9 mouse cellular contexts compared by ENCODE assay signal in genomic region chr8:103019121-103019520, GRCm38 (mm10).
DNase-seq lines count a peak whose midpoint lies in the region; TF ChIP-seq lines count a peak whose summit lies in the region.
"Had no signal": no experiment of that assay in that cellular context is flagged by ENCODE, and none has a peak within 500 bp of the region (broad histone marks: within the 10 kb centered on the region; RNA-seq: fewer than 3 reads in every experiment).

No protein-coding gene starts in this region.

- no peak for TF ChIP-seq CTCF in cerebellum, adult 2 months (IDR thresholded peaks at IDR 0.05; ENCODE audit: borderline replicate concordance, insufficient read depth, low read depth, low read length)

- no peaks in the 10 kb centered on the region for H3K27me3 ChIP-seq in cerebellum, adult 2 months (ENCODE audit: control insufficient read depth, insufficient read depth, low read length)
- H3K27me3 ChIP-seq: limb, embryonic 12.5 days had no signal

- WGBS in cerebellum, adult 2 months = 2% methylated on average over 4 of the region's 4 CpGs

- intact Hi-C loops in left cerebral cortex, postnatal 25 days (cut with DNase I) = no loop called here

- no peak for TF ChIP-seq POLR2A in cerebellum, adult 2 months (IDR thresholded peaks at IDR 0.05; ENCODE audit: borderline replicate concordance, insufficient read depth, low read length)

- DNase-seq in cerebellum, adult 2 months = peak; percentile 8 to 10
- DNase-seq in cerebellum, adult 9-11 months = no peak
- peak; percentile 1 to 5 for DNase-seq in layer of hippocampus, adult 18-20 months (ENCODE audit: low spot score in 2 of 2)
- DNase-seq in layer of hippocampus, adult 11-12 months (ENCODE audit: low spot score) = no peak
- DNase-seq in gastrocnemius, postnatal 25 days = peak; percentile 21
- DNase-seq in ovary, postnatal 10 days (ENCODE audit: low spot score) = peak; percentile 18
- DNase-seq in left cerebral cortex, postnatal 25 days (ENCODE audit: low spot score in 2 of 2) = no peak
- DNase-seq in c-Kit-positive CD71-positive TER-119-positive erythroid progenitor cells, embryonic 14.5 days (ENCODE audit: low spot score) = no peak

- no peak overlapping the region for H3K4me3 ChIP-seq in cerebellum, adult 2 months (replicated peaks; ENCODE audit: insufficient read depth, low read depth, low read length)
- H3K4me3 ChIP-seq: limb, embryonic 12.5 days had no signal

- no peak overlapping the region for H3K27ac ChIP-seq in cerebellum, adult 2 months (ENCODE audit: insufficient read depth, low read length)
- H3K27ac ChIP-seq: limb, embryonic 12.5 days had no signal

- no peaks in the 10 kb centered on the region for H3K4me1 ChIP-seq in cerebellum, adult 2 months (ENCODE audit: control insufficient read depth, insufficient read depth, low read length)
- H3K4me1 ChIP-seq: limb, embryonic 12.5 days had no signal

Comparison
In these comparisons a context has a peak if more than half of its experiments do, and no peak if none do; other contexts are left out.
1. DNase-seq: peak in cerebellum, adult 2 months (2 of 2), layer of hippocampus, adult 18-20 months (2 of 2), gastrocnemius, postnatal 25 days (single experiment) and ovary, postnatal 10 days (single experiment); none in cerebellum, adult 9-11 months (single experiment), layer of hippocampus, adult 11-12 months (single experiment), left cerebral cortex, postnatal 25 days (0 of 2) and c-Kit-positive CD71-positive TER-119-positive erythroid progenitor cells, embryonic 14.5 days (single experiment).